Mouse (Mus musculus) ovary, adult 18-20 months (tissue): ENCODE results near the gene Mstn.

ENCODE experiments used
- DNase-seq: peaks from one replicate; pipeline ENCODE4 v3.0.0; 2022; ENCODE audit warnings: low spot score, mixed read lengths

The Mstn gene

GRCm38 (mm10) chr1:53061340-53061739 lies at the start of gene Mstn:
Gene Mstn, plus strand, starts transcription at chr1:53061640.
- DNase-seq = no peak

GRCm38 (mm10) chr1:53014716-53015115 lies 46.7 kb upstream of the Mstn start:
- DNase-seq = no peak

GRCm38 (mm10) chr1:53015606-53016005 lies 45.8 kb upstream of the Mstn start:
- no peak for DNase-seq

GRCm38 (mm10) chr1:53018746-53019505 lies 42.5 kb upstream of the Mstn start:
- DNase-seq = no peak

GRCm38 (mm10) chr1:53020079-53020478 lies 41.4 kb upstream of the Mstn start, which contains the start of gene 1700019D03Rik:
Gene 1700019D03Rik, minus strand, starts transcription at chr1:53020179.
- DNase-seq = no peak

- DNase-seq = no peak
Observed at GRCm38 (mm10) chr1:53032550-53032949, 28.9 kb upstream of the Mstn start.

GRCm38 (mm10) chr1:53037443-53037871 lies 24.0 kb upstream of the Mstn start:
- DNase-seq = no peak

GRCm38 (mm10) chr1:53049763-53050427 lies 11.5 kb upstream of the Mstn start:
- DNase-seq = no peak

GRCm38 (mm10) chr1:53053087-53054022 lies 8.1 kb upstream of the Mstn start:
- no peak for DNase-seq

GRCm38 (mm10) chr1:53059106-53059505 lies 2.3 kb upstream of the Mstn start:
- no peak for DNase-seq

- no peak for DNase-seq
Observed at GRCm38 (mm10) chr1:53060499-53060898, 941 bp upstream of the Mstn start.

- DNase-seq = no peak
Observed at GRCm38 (mm10) chr1:53061871-53062608, 600 bp downstream of the Mstn start.

GRCm38 (mm10) chr1:53063921-53064320 lies 2.5 kb downstream of the Mstn start:
- DNase-seq = no peak

- no peak for DNase-seq
Observed at GRCm38 (mm10) chr1:53069726-53070514, 8.5 kb downstream of the Mstn start.

GRCm38 (mm10) chr1:53070664-53071175 lies 9.3 kb downstream of the Mstn start:
- DNase-seq = no peak

- no peak for DNase-seq
Observed at GRCm38 (mm10) chr1:53076656-53077055, 15.2 kb downstream of the Mstn start.

GRCm38 (mm10) chr1:53079876-53080275 lies 18.4 kb downstream of the Mstn start:
- DNase-seq = no peak

GRCm38 (mm10) chr1:53080603-53081002 lies 19.2 kb downstream of the Mstn start:
- no peak for DNase-seq

- no peak for DNase-seq
Observed at GRCm38 (mm10) chr1:53085256-53085655, 23.8 kb downstream of the Mstn start.

GRCm38 (mm10) chr1:53085991-53086390 lies 24.6 kb downstream of the Mstn start:
- DNase-seq = no peak

GRCm38 (mm10) chr1:53093180-53093579 lies 31.7 kb downstream of the Mstn start:
- no peak for DNase-seq
